Mouse (Mus musculus) heart, postnatal 0 days (tissue): ENCODE data around the gene 4921509C19Rik. TPM values are rescaled to one million over a fixed set of nuclear protein-coding genes. Genes with fewer than 3 reads are reported as not detected.
"Not testable (repeated sequence)": the region's sequence is repeated elsewhere in the genome, so short reads cannot be mapped to it uniquely, and the experiment has no call there.

Experiments
- ATAC-seq: fragments of 200-750 bp; cut with Nextera tagmentation; 2 replicates; pipeline ENCODE4 v1.8.0; 2017; ENCODE audit warnings: low read depth, moderate number of reproducible peaks, moderate library complexity; ENCODE audit not compliant: insufficient read depth
- DNase-seq: peaks from one replicate; pipeline ENCODE4 v3.0.0-alpha.2; 2016; ENCODE audit warnings: low spot score
- H3K27ac ChIP-seq: fragments of 300-500 bp; sonication (generic); 2 replicates; pipeline ENCODE4 v1.5.1; 2014; ENCODE audit warnings: low read depth, mild to moderate bottlenecking
- H3K27me3 ChIP-seq: fragments of 300-500 bp; sonication (generic); 2 replicates; pipeline ENCODE4 v1.6.1; 2014; ENCODE audit warnings: low read length, mixed read lengths; ENCODE audit not compliant: control insufficient read depth, insufficient read depth
- H3K36me3 ChIP-seq: fragments of 300-500 bp; sonication (generic); replicated peaks from 2 replicates; pipeline ENCODE4 v1.6.1; 2014; ENCODE audit warnings: low read length, mixed read lengths; ENCODE audit not compliant: control insufficient read depth, insufficient read depth
- H3K4me1 ChIP-seq: fragments of 300-500 bp; sonication (generic); 2 replicates; pipeline ENCODE4 v1.6.1; 2014; ENCODE audit warnings: antibody characterized with exemption; ENCODE audit not compliant: control insufficient read depth, insufficient read depth
- H3K4me2 ChIP-seq: fragments of 300-500 bp; sonication (generic); 2 replicates; pipeline ENCODE4 v1.6.1; 2014; ENCODE audit warnings: low read depth, mild to moderate bottlenecking, low read length, moderate library complexity
- H3K4me3 ChIP-seq: fragments of 300-500 bp; sonication (generic); 2 replicates; pipeline ENCODE4 v1.5.1; 2014; ENCODE audit warnings: low read depth, low read length
- H3K9ac ChIP-seq: fragments of 300-500 bp; sonication (generic); replicated peaks from 2 replicates; pipeline ENCODE4 v1.6.1; 2014; ENCODE audit warnings: low read depth, low read length, mixed read lengths
- H3K9me3 ChIP-seq: fragments of 300-500 bp; sonication (generic); replicated peaks from 2 replicates; pipeline ENCODE4 v1.6.1; 2016; ENCODE audit warnings: low read length; ENCODE audit not compliant: control insufficient read depth
- CTCF ChIP-seq: IDR thresholded peaks from 2 replicates; pipeline ENCODE4 v1.5.1; 2016; ENCODE audit warnings: antibody characterized with exemption, control low read depth, low read depth
- EP300 ChIP-seq: IDR thresholded peaks from 2 replicates; pipeline ENCODE4 v1.6.1; 2016; ENCODE audit warnings: antibody characterized with exemption, low read depth
- WGBS: fragments of 180-500 bp; shearing (Covaris S2); extraction: QIAGEN DNeasy Blood & Tissue Kit; methylation state at CpG from one replicate; pipeline ENCODE4 v1.1.7; 2014; 5-methylcytosine and 5-hydroxymethylcytosine counted together
- polyA plus RNA-seq: library from polyadenylated mRNA; unstranded; fragments of >200 nt; fragmentation: Nextera tagmentation; extraction: Ambion mirVana; gene quantifications from 2 replicates; pipeline ENCODE4 v1.2.1, GENCODE M21; 2015
- total RNA-seq: library from RNA; depleted of rRNA; stranded (reverse); fragments of >200 nt; gene quantifications from 2 replicates; pipeline ENCODE4 v1.2.3, GENCODE M21; 2014; ENCODE audit warnings: low replicate concordance; rRNA removed

Gene 4921509C19Rik
- total and polyA plus RNA-seq, 2 experiments from 2014 or later, result not detected

DNA sequence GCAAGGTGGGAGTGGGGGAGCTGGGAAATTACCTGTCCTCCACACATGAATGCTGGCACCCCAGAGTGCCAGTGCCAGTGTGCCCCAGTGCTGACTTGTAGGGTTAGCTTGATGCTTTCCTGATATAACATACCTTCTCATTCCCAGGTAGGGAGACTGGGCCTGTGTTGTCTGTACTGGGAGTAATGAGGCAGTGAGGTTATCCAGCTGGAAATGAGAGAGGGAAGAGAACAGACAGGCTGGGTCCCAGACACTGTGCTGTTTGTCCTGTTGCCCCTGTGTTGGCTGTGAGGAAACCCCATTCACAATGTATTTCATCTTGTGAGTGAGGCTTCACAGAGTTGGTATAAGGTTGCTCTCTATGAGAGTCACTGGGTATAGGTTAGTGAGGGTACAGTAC is 10.5 kb upstream of the 4921509C19Rik start:
- no peak overlapping the region for H3K27ac ChIP-seq
- no peak overlapping the region for H3K9ac ChIP-seq
- H3K4me3 ChIP-seq, result no peak overlapping the region
- H3K27me3 ChIP-seq, result no peaks in the 10 kb centered on the region
- no peaks in the 10 kb centered on the region for H3K36me3 ChIP-seq
- no peaks in the 10 kb centered on the region for H3K4me1 ChIP-seq
- TF ChIP-seq EP300 (no peak), CTCF (no peak)
- DNase-seq (no peak), ATAC-seq (no peak)
- no peak overlapping the region for H3K4me2 ChIP-seq
- H3K9me3 ChIP-seq, result no peaks in the 10 kb centered on the region

- not testable (repeated sequence) for H3K4me3 ChIP-seq, H3K27ac ChIP-seq, H3K9me3 ChIP-seq, H3K36me3 ChIP-seq, ATAC-seq, H3K4me2 ChIP-seq, H3K27me3 ChIP-seq, H3K4me1 ChIP-seq, H3K9ac ChIP-seq, DNase-seq
- WGBS, result 56% methylated on average over 4 of the region's 4 CpGs
These were observed 41.0 kb downstream of the 4921509C19Rik start for GRCm38 (mm10) chr2:151434971-151435370.

- H3K9ac ChIP-seq, H3K27ac ChIP-seq, DNase-seq, H3K4me3 ChIP-seq, H3K4me2 ChIP-seq, H3K27me3 ChIP-seq, H3K36me3 ChIP-seq, H3K4me1 ChIP-seq, H3K9me3 ChIP-seq, ATAC-seq: not testable (repeated sequence)
- 47% methylated on average over 4 of the region's 4 CpGs for WGBS
These were observed 41.8 kb downstream of the 4921509C19Rik start for GRCm38 (mm10) chr2:151434203-151434602.

Other genes starting within 250 kb of the 4921509C19Rik start
- 37.7 and 41.7 TPM in 2 replicates for gene Nsfl1c, start 18.0 kb upstream of the 4921509C19Rik start, total RNA-seq
- 115 and 117 TPM in 2 replicates for gene Nsfl1c, start 18.0 kb upstream of the 4921509C19Rik start, polyA plus RNA-seq
- gene Fkbp1a, start 66.3 kb upstream of the 4921509C19Rik start, total RNA-seq, result 71.3 and 72.5 TPM in 2 replicates
- 454 and 476 TPM in 2 replicates for gene Fkbp1a, start 66.3 kb upstream of the 4921509C19Rik start, polyA plus RNA-seq
- 1.7 and 8.0 TPM in 2 replicates for gene Sdcbp2, start 96.5 kb upstream of the 4921509C19Rik start, total RNA-seq
- gene Sdcbp2, start 96.5 kb upstream of the 4921509C19Rik start, polyA plus RNA-seq, result 1.8 and 2.2 TPM in 2 replicates
- gene Snph, start 156.4 kb upstream of the 4921509C19Rik start, total RNA-seq, result 0.11 and 0.15 TPM in 2 replicates
- gene Snph, start 156.4 kb upstream of the 4921509C19Rik start, polyA plus RNA-seq, result 0.05 TPM in 1 of 2 replicates, not detected in the other
- not detected in 2 replicates for gene Rad21l, start 192.4 kb upstream of the 4921509C19Rik start, total RNA-seq
- gene Rad21l, start 192.4 kb upstream of the 4921509C19Rik start, polyA plus RNA-seq, result not detected in 2 replicates
- gene Tmem74b, start 225.9 kb upstream of the 4921509C19Rik start, total RNA-seq, result 1.2 and 1.6 TPM in 2 replicates
- gene Tmem74b, start 225.9 kb upstream of the 4921509C19Rik start, polyA plus RNA-seq, result 3.6 and 3.8 TPM in 2 replicates